Mouse (Mus musculus): ENCODE measurements at regions not wholly inside any gene's neighbourhood (a gene's known extent, or its start where the extent isn't known, plus 50 kb on each side); places are given as distances from the start of the nearest gene placed in this dataset.

DNA sequence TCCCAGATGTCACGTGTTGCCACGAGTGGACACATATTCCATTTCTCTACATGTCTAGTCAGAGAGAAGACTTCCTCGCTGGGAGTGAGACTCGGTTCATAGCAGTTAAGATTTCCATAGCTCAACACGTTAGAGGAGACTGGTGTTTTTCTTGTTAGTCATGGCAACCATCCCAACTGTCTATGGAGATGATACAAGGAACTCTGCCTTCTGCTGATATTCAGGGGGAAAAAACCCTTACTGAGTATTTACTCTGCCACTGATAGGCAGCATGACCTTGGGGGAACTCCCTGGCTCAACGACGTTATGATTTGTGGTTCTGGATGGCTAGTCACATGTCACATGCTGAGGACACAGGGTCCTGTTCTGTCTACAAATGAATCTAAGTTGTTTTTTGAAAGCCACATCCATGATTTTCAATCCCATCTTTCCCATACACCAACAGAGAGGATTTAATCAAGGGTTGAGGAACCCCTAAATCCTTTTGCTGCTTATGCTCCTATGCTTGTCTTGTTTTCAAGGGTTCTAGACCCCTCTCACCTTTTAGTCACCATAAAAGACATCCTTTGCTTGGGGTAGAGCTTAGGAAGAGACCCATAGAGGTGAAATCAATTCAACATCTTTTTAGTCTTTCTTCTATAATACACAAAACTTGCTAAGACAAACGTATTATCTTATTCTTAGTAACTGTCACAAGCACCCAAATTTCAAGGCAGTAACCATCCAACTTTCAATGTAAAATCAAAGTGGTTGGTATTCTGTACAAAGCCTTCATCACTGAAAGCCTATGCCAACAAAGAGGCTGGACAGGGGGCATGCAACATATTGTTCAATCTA, 50.2 kb upstream of the Adtrp start:
- no peak for DNase-seq (ENCODE audit: low spot score in 2 of 2)

Data from right cerebral cortex, adult 2 months (tissue).